Mouse (Mus musculus) urinary bladder, postnatal 14 days (tissue): ENCODE data around the gene Ptrh2.

Experiments
- DNase-seq: peaks from one replicate; pipeline ENCODE4 v3.0.0; 2021; ENCODE audit warnings: low spot score

The Ptrh2 gene

GRCm38 (mm10) chr11:86683395-86684125, at the start of gene Ptrh2, which contains the start of gene Vmp1:
TSS of gene Ptrh2 (plus strand) at chr11:86683985.
TSS of gene Vmp1 (minus strand) at chr11:86683836.
- peak; percentile 92 for DNase-seq

- no peak for DNase-seq
Measured at GRCm38 (mm10) chr11:86634396-86634795, 49.4 kb upstream of the Ptrh2 start.

- DNase-seq: no peak
Measured at GRCm38 (mm10) chr11:86637697-86638096, 46.1 kb upstream of the Ptrh2 start.

GRCm38 (mm10) chr11:86641714-86642113, 42.1 kb upstream of the Ptrh2 start:
- DNase-seq: no peak

GRCm38 (mm10) chr11:86644553-86644952, 39.2 kb upstream of the Ptrh2 start:
- DNase-seq: no peak

GRCm38 (mm10) chr11:86646136-86646834, 37.5 kb upstream of the Ptrh2 start:
- peak; percentile 18 for DNase-seq

- no peak for DNase-seq
Measured at GRCm38 (mm10) chr11:86646885-86647459, 36.8 kb upstream of the Ptrh2 start.

- DNase-seq: no peak
Measured at GRCm38 (mm10) chr11:86647706-86648447, 35.9 kb upstream of the Ptrh2 start.

GRCm38 (mm10) chr11:86649542-86649941, 34.2 kb upstream of the Ptrh2 start:
- DNase-seq: no peak

- no peak for DNase-seq
Measured at GRCm38 (mm10) chr11:86650676-86651075, 33.1 kb upstream of the Ptrh2 start.

- no peak for DNase-seq
Measured at GRCm38 (mm10) chr11:86652578-86652979, 31.2 kb upstream of the Ptrh2 start.

- peak; percentile 61 for DNase-seq
Measured at GRCm38 (mm10) chr11:86653446-86653845, 30.3 kb upstream of the Ptrh2 start.

GRCm38 (mm10) chr11:86654096-86654495, 29.7 kb upstream of the Ptrh2 start:
- DNase-seq: no peak

- no peak for DNase-seq
Measured at GRCm38 (mm10) chr11:86655671-86656070, 28.1 kb upstream of the Ptrh2 start.

GRCm38 (mm10) chr11:86656849-86657567, 26.8 kb upstream of the Ptrh2 start:
- no peak for DNase-seq

GRCm38 (mm10) chr11:86657863-86658262, 25.9 kb upstream of the Ptrh2 start:
- DNase-seq: no peak

GRCm38 (mm10) chr11:86662986-86663895, 20.5 kb upstream of the Ptrh2 start:
- no peak for DNase-seq

- no peak for DNase-seq
Measured at GRCm38 (mm10) chr11:86663977-86664376, 19.8 kb upstream of the Ptrh2 start.

GRCm38 (mm10) chr11:86664406-86664805, 19.4 kb upstream of the Ptrh2 start:
- DNase-seq: no peak

- no peak for DNase-seq
Measured at GRCm38 (mm10) chr11:86667553-86667952, 16.2 kb upstream of the Ptrh2 start.

GRCm38 (mm10) chr11:86668169-86668568, 15.6 kb upstream of the Ptrh2 start:
- no peak for DNase-seq
